Mouse (Mus musculus): ENCODE data around the gene Obox1. TPM values are rescaled to one million over a fixed set of nuclear protein-coding genes. Genes with fewer than 3 reads are reported as not detected.

Obox1 gene
- not detected for polyA plus RNA-seq (2012; fragmentation: generic; extraction: Trizol)

DNA sequence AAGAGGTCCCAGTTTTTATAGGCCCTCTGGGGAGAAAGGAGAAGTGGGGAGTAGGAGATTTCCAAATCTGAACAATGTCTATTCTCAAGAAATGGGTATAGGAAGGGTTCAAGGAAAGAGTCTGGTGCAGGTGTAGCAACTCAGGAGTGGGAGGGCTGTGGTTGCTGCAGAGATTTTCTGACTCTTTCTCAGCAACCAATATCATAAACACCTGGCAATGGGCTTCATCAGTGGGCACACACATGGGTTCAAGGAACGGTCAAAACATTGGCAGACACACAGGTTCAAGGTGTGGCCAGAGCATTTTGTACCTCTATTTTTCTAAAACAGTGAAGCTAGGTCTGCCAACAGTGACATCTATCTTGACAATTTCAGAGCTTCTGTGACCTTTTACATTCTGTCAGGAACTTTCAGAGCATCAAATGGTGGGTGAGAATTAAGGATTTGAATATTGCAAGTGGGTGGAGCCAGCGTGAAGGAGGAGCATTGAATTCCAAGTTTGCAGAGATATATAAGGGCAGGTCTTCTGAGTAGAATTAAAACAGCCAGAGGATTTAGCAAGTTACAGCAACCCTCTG is at the start of gene Obox1, which contains the start of gene Obox2:
Obox1 (plus strand) TSS at position 528 of the 578 bp plus-strand sequence.
Obox2 (plus strand) TSS at position 301 of the 578 bp plus-strand sequence.

Other genes starting within 250 kb of the Obox1 start
- gene Obox2, start 227 bp upstream of the Obox1 start, polyA plus RNA-seq (2012; fragmentation: generic; extraction: Trizol) = not detected